Mouse (Mus musculus): ENCODE results near the gene Id1. TPM values are rescaled to one million over a fixed set of nuclear protein-coding genes. Genes with fewer than 3 reads are reported as not detected.
A peak's percentile ranks its signal among the peaks of the same experiment; 100 is the strongest.

The Id1 gene
- polyA plus RNA-seq, 1 experiment from 2014 or later, result 161 TPM

DNA sequence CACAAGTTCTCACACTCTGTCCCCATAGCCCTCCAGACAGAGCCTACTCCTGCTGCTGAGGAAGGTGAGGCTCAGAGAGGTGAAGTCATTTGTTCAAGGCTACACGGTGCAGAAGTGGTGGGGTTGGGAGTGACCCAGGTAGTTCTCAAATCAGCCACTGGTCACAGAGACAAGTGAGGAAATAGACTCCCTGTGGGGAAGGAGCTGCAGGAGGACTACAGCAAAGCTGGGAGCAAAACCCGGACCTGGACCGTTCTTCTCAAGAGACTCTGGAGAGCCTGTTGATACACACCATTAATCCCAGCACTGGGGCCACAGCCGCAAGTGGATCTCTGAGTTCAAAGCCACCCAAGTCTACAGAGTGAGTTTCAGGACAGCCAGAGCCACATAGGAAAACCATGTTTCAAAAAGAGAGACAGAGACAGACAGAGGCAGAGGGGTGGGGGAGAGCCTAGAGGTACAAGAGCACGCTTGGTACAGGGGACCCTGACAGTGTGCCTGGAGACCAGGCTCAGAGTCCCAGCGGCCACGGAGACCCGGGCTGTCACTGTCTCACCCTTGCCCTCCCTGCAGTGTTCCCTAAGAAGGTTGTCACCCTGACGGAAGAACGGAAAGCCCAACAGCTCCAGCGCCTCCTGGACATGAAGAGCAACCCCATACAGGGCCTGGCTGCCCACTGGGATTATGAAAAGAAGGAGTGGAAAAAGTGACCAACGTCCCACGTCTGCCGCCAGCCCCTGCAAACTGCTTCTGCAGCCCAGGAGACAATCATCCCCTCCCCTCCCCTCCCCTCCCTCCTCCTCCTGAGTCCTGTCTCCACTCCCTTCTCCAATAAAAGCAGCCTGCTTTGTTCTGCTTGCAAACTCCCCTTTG lies 28.4 kb downstream of the Id1 start:
- peak; percentile 54 for DNase-seq (ENCODE audit: low spot score)
- Histone ChIP-seq H3K36me3 (replicated peaks) (no peaks in the 10 kb centered on the region), H3K27ac (replicated peaks) (peak overlapping the region; percentile 53), H3K9me3 (no peaks in the 10 kb centered on the region), H3K4me1 (peaks cover 40% of the 10 kb centered on the region), H3K4me3 (peak overlapping the region; percentile 31; the same call in 1 of the 2 replicates), H3K27me3 (replicated peaks; ENCODE audit: low read depth, poor library complexity, severe bottlenecking) (0 out of 2 replicates have a peak, but pooled peaks cover 3% of the 10 kb centered on the region)
- WGBS, result 8% methylated on average over 14 of the region's 14 CpGs

DNA sequence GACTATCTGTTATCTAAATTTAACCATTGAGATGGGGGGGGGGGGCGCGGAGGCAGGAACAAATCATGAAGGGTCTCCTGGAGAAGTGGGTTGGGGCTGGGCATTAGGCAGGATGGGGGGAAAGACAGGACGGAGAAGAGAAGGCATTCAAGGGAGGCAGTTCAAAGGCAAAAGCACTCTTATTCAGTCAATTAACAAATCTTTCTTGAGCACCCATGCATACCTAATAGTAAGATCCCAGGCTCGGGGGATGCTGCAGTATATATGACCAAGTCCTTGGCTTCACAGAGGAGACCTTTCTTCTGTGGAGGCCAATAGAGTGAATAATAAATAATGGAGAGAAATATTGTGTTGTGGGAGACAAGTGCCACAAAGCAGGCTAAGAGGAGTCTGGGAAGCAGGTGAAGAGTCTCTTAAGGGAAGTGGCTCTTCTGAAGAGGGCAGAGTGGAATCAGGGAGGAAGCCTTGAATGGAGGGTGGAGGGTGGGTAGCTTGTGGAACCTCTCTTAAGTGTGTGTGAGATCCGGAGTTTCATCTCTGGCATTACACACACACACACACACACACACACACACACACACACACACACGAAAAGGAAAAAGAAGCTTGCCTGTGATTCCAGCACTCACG lies 29.1 kb downstream of the Id1 start:
- no peak for DNase-seq (ENCODE audit: low spot score)
- Histone ChIP-seq H3K4me1 (peaks cover 40% of the 10 kb centered on the region), H3K27me3 (replicated peaks; ENCODE audit: low read depth, poor library complexity, severe bottlenecking) (0 out of 2 replicates have a peak, but pooled peaks cover 3% of the 10 kb centered on the region), H3K9me3 (no peaks in the 10 kb centered on the region), H3K4me3 (peak overlapping the region; percentile 31; the same call in 1 of the 2 replicates), H3K36me3 (replicated peaks) (no peaks in the 10 kb centered on the region), H3K27ac (replicated peaks) (peak overlapping the region; percentile 53)
- WGBS, result 29% methylated on average over 7 of the region's 7 CpGs

DNA sequence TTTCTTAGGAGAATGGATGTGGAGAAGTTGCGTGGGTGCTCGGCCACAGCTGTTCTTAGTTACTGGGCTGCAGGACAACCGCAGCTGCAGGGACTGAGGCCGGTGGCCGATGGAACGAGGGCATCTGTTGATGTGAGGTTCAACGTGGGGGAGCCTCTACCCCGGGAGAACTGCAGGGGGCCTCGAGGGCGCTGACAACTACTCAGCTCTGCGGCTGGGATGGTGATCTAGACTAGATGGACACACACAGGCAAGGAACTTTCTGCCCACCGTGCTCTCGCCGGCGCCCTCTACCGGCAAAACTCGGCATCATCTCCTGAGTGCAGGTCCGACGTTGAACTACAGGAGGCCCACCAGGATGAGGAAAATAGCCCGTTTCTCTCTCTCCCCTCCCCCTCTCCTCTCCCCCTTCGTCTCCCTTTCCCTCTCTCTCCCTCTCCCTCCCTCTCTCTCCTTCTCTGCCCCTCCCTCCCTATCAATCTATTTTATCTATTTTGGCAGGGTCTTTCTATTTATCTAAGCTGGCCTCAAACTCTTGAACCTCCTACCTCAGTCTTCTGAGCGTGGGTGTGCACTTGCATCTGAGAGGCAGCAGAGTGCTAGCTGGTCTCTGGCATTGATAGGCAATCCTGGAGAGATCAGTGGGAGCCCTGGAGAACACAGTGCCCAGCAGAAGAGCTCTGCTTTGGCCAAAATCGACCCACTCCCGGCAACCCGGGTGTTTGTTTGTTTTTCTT lies 30.5 kb downstream of the Id1 start:
- WGBS, result 19% methylated on average over 25 of the region's 25 CpGs
- Histone ChIP-seq H3K4me1 (peaks cover 40% of the 10 kb centered on the region), H3K9me3 (no peaks in the 10 kb centered on the region), H3K36me3 (replicated peaks) (no peaks in the 10 kb centered on the region), H3K27me3 (replicated peaks; ENCODE audit: low read depth, poor library complexity, severe bottlenecking) (0 out of 2 replicates have a peak, but pooled peaks cover 3% of the 10 kb centered on the region), H3K27ac (replicated peaks) (peak overlapping the region; percentile 66), H3K4me3 (peak overlapping the region; percentile 25)
- DNase-seq (ENCODE audit: low spot score), result peak; percentile 94

- Histone ChIP-seq H3K36me3 (replicated peaks) (no peaks in the 10 kb centered on the region), H3K9me3 (no peaks in the 10 kb centered on the region), H3K4me1 (peaks cover 40% of the 10 kb centered on the region), H3K4me3 (no peak overlapping the region), H3K27ac (replicated peaks) (no peak overlapping the region; the same call in 1 of the 2 replicates), H3K27me3 (replicated peaks; ENCODE audit: low read depth, poor library complexity, severe bottlenecking) (0 out of 2 replicates have a peak, but pooled peaks cover 3% of the 10 kb centered on the region)
- 58% methylated on average over 12 of the region's 12 CpGs for WGBS
- peak; percentile 65 for DNase-seq (ENCODE audit: low spot score)
Measured at GRCm38 (mm10) chr2:152767618-152768271, 31.7 kb downstream of the Id1 start.

DNA sequence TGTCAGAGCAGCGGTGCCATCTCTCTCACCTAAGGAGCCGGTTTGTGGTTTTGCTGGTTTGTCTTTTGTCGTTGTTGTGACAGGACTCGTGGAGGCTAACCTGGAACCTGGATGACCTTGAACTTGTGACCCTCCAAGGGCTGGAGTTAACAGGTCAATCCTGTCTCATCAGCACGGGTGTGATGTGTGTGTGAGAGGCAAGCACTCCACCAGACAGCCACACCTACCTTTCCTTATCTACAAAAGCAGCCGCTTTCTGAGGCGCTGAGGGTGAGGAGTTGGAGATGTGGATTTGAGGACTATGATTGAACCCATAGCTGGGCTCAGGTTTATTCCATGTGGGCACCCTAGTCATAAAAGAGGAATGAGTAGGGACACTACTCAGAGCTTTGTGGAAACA lies 33.6 kb downstream of the Id1 start:
- WGBS, result 87% methylated on average over 7 of the region's 7 CpGs
- Histone ChIP-seq H3K27ac (replicated peaks) (no peak overlapping the region), H3K27me3 (replicated peaks; ENCODE audit: low read depth, poor library complexity, severe bottlenecking) (0 out of 2 replicates have a peak, but pooled peaks cover 3% of the 10 kb centered on the region), H3K36me3 (replicated peaks) (no peaks in the 10 kb centered on the region), H3K9me3 (no peaks in the 10 kb centered on the region), H3K4me1 (peaks cover 28% of the 10 kb centered on the region), H3K4me3 (no peak overlapping the region)
- no peak for DNase-seq (ENCODE audit: low spot score)

GRCm38 (mm10) chr2:152771571-152771970 lies 35.5 kb downstream of the Id1 start:
- H3K27ac ChIP-seq (replicated peaks), result no peak overlapping the region
- no peak for DNase-seq (ENCODE audit: low spot score)
- no peaks in the 10 kb centered on the region for H3K9me3 ChIP-seq
- no peaks in the 10 kb centered on the region for H3K27me3 ChIP-seq (replicated peaks; ENCODE audit: low read depth, poor library complexity, severe bottlenecking)
- H3K36me3 ChIP-seq (replicated peaks), result no peaks in the 10 kb centered on the region
- H3K4me3 ChIP-seq, result no peak overlapping the region
- WGBS, result 88% methylated on average over 9 of the region's 9 CpGs
- H3K4me1 ChIP-seq, result peaks cover 10% of the 10 kb centered on the region

- Histone ChIP-seq H3K27me3 (replicated peaks; ENCODE audit: low read depth, poor library complexity, severe bottlenecking) (no peaks in the 10 kb centered on the region), H3K27ac (replicated peaks) (no peak overlapping the region), H3K4me3 (no peak overlapping the region), H3K4me1 (peaks cover 4% of the 10 kb centered on the region; the same call in 1 of the 2 replicates), H3K9me3 (no peaks in the 10 kb centered on the region), H3K36me3 (replicated peaks) (no peaks in the 10 kb centered on the region)
- 29% methylated on average over 1 of the region's 1 CpGs for WGBS
- no peak for DNase-seq (ENCODE audit: low spot score)
Measured at GRCm38 (mm10) chr2:152772231-152772630, 36.2 kb downstream of the Id1 start.

DNA sequence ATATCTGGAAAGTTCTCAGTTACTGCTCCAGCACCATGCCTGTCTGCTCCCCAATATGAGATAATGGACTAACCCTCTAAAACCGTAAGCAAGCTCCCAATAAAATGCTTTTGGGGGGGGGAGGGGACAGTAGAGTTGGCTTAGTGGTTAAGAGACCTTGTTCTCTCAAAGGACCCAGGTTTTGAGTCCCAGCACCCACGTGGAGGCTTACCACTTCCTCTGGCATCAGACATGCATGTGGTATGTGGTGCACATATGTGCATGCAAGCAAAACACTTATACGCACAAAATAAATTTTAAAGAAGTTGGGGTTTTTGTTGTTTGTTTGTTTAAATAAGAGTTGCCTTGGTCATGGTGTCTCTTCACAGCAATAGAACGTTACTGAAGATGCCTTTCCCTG lies 39.3 kb downstream of the Id1 start:
- WGBS, result 82% methylated on average over 4 of the region's 4 CpGs
- Histone ChIP-seq H3K36me3 (replicated peaks) (peaks cover 20% of the 10 kb centered on the region), H3K27ac (replicated peaks) (no peak overlapping the region), H3K9me3 (no peaks in the 10 kb centered on the region), H3K4me3 (no peak overlapping the region), H3K27me3 (replicated peaks; ENCODE audit: low read depth, poor library complexity, severe bottlenecking) (no peaks in the 10 kb centered on the region), H3K4me1 (no peaks in the 10 kb centered on the region)
- DNase-seq (ENCODE audit: low spot score), result no peak

DNA sequence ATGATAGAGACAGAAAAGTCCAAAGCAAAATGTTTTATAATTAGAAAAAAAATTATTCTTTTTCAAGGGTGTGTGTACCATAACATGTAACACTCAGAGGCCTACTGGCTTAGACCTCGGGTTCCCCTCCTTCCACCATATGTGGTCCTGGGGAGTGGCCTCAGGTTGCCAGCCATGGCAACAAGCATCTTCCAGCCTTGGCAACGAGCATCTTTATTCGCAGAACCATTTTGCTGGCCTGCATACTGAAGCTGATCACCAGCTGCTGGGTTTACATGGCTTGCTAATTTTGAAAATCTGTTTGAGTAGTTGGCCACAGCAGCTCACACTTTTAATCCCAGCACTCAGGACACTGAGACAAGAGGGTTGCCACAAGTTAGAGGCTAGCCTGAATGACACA lies 40.0 kb downstream of the Id1 start:
- Histone ChIP-seq H3K27me3 (replicated peaks; ENCODE audit: low read depth, poor library complexity, severe bottlenecking) (no peaks in the 10 kb centered on the region), H3K4me3 (no peak overlapping the region), H3K9me3 (no peaks in the 10 kb centered on the region), H3K27ac (replicated peaks) (no peak overlapping the region), H3K36me3 (replicated peaks) (peaks cover 27% of the 10 kb centered on the region), H3K4me1 (peaks cover 2% of the 10 kb centered on the region)
- WGBS, result 84% methylated on average over 3 of the region's 3 CpGs
- DNase-seq (ENCODE audit: low spot score), result no peak

DNA sequence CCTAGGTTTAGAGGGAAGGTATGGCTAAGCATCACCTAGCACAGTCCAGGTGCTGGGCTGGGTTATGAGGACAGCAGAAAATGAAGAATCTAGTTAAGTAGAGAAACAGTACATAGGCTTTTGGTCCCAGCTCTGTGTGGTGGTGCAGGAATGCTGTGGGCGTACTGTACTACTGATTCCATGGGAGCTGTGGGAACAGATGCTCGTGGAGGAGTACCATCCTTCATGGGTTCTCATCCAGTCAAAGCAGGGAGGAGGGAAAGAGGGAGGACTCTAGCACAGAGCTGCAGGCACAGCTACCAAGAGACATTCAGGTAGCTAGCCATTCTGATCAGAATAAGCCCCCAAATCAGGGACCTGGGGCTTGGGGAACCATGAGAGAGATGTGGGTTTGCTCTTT lies 40.4 kb downstream of the Id1 start:
- no peaks in the 10 kb centered on the region for H3K9me3 ChIP-seq
- WGBS, result 90% methylated on average over 2 of the region's 2 CpGs
- H3K27me3 ChIP-seq (replicated peaks; ENCODE audit: low read depth, poor library complexity, severe bottlenecking), result no peaks in the 10 kb centered on the region
- H3K36me3 ChIP-seq (replicated peaks), result peaks cover 31% of the 10 kb centered on the region
- H3K4me1 ChIP-seq, result peaks cover 6% of the 10 kb centered on the region
- no peak overlapping the region for H3K27ac ChIP-seq (replicated peaks)
- DNase-seq (ENCODE audit: low spot score), result no peak
- no peak overlapping the region for H3K4me3 ChIP-seq

- DNase-seq (ENCODE audit: low spot score), result no peak
- no peaks in the 10 kb centered on the region for H3K9me3 ChIP-seq
- WGBS, result 83% methylated on average over 3 of the region's 3 CpGs
- no peak overlapping the region for H3K4me3 ChIP-seq
- H3K27me3 ChIP-seq (replicated peaks; ENCODE audit: low read depth, poor library complexity, severe bottlenecking), result no peaks in the 10 kb centered on the region
- H3K27ac ChIP-seq (replicated peaks), result no peak overlapping the region
- H3K36me3 ChIP-seq (replicated peaks), result peaks cover 37% of the 10 kb centered on the region
- H3K4me1 ChIP-seq, result peaks cover 13% of the 10 kb centered on the region
Measured at GRCm38 (mm10) chr2:152777081-152777480, 41.0 kb downstream of the Id1 start.

DNA sequence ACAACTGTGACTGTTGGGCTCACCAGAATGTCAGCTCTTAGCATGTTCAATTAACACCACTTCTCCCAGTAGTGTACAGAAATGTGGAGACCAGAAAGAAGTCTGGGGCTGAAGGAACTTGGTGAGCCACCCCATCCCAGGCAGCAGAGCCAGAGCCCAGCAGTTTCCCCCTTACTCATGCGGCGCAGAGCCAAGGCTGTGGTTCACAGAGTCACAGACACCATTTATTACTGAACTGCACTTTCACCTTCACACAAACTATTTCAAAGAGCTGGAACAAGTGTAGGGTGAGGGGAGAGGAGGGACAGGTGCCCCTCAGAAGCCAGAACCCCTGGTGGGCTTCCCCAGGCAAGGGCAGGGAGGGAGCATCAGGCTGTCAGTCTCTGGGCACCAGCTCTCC lies 44.4 kb downstream of the Id1 start:
- Histone ChIP-seq H3K4me3 (no peak overlapping the region), H3K4me1 (peaks cover 18% of the 10 kb centered on the region), H3K36me3 (replicated peaks) (peaks cover 63% of the 10 kb centered on the region), H3K9me3 (no peaks in the 10 kb centered on the region), H3K27me3 (replicated peaks; ENCODE audit: low read depth, poor library complexity, severe bottlenecking) (no peaks in the 10 kb centered on the region), H3K27ac (replicated peaks) (no peak overlapping the region)
- no peak for DNase-seq (ENCODE audit: low spot score)
- 93% methylated on average over 2 of the region's 2 CpGs for WGBS

Data from embryonic facial prominence, embryonic 10.5 days (tissue).